Mouse (Mus musculus) cerebellum, adult 2 months (tissue): ENCODE measurements at regions not wholly inside any gene's neighbourhood (a gene's known extent, or its start where the extent isn't known, plus 50 kb on each side); places are given as distances from the start of the nearest gene placed in this dataset.

Source experiments
- DNase-seq, 2 experiments: peaks; one replicate each; pipeline ENCODE4 v3.0.0; 2021
- H3K27ac ChIP-seq: fragments of 200-500 bp; 2 replicates; pipeline ENCODE4 v1.5.1; 2012; ENCODE audit warnings: low read length, control low read depth, inconsistent platforms; ENCODE audit not compliant: insufficient read depth
- H3K27me3 ChIP-seq: fragments of 200-500 bp; 2 replicates; pipeline ENCODE4 v1.6.1; 2012; ENCODE audit warnings: inconsistent platforms, mild to moderate bottlenecking, low read length, moderate library complexity; ENCODE audit not compliant: control insufficient read depth, insufficient read depth
- H3K4me1 ChIP-seq: fragments of 200-500 bp; 2 replicates; pipeline ENCODE4 v1.6.1; 2011; ENCODE audit warnings: low read length; ENCODE audit not compliant: control insufficient read depth, insufficient read depth
- H3K4me3 ChIP-seq: fragments of 200-500 bp; replicated peaks from 2 replicates; pipeline ENCODE3; 2011; ENCODE audit warnings: mild to moderate bottlenecking, low read depth, low read length, control low read depth; ENCODE audit not compliant: insufficient read depth
- CTCF ChIP-seq: fragments of 200-500 bp; IDR thresholded peaks from 2 replicates; pipeline ENCODE4 v1.5.1; 2011; ENCODE audit warnings: low read depth, mild to moderate bottlenecking, control low read depth, low read length, moderate library complexity, borderline replicate concordance; ENCODE audit not compliant: insufficient read depth
- POLR2A ChIP-seq: fragments of 200-500 bp; IDR thresholded peaks from 2 replicates; pipeline ENCODE4 v1.6.1; 2011; ENCODE audit warnings: low read length, control low read depth, borderline replicate concordance; ENCODE audit not compliant: insufficient read depth
- WGBS: fragments of 180-500 bp; shearing (Covaris S2); methylation state at CpG from one replicate; pipeline ENCODE4 v1.1.7; 2018; 5-methylcytosine and 5-hydroxymethylcytosine counted together

GRCm38 (mm10) chrX:140164859-140165258 lies 102.2 kb downstream of the Pih1h3b start:
- WGBS: 91% methylated on average over 2 of the region's 2 CpGs
- H3K4me1 ChIP-seq: no peaks in the 10 kb centered on the region
- DNase-seq: no peak
- H3K27ac ChIP-seq: no peak overlapping the region
- H3K4me3 ChIP-seq: no peak overlapping the region
- no peaks in the 10 kb centered on the region for H3K27me3 ChIP-seq
- TF ChIP-seq POLR2A: no peak
- TF ChIP-seq CTCF: no peak

GRCm38 (mm10) chrX:140165966-140166365 lies 103.3 kb downstream of the Pih1h3b start:
- no peak overlapping the region for H3K27ac ChIP-seq
- no peak overlapping the region for H3K4me3 ChIP-seq
- DNase-seq: no peak
- TF ChIP-seq POLR2A (no peak), CTCF (no peak)
- H3K4me1 ChIP-seq: no peaks in the 10 kb centered on the region
- WGBS: 84% methylated on average over 3 of the region's 3 CpGs
- no peaks in the 10 kb centered on the region for H3K27me3 ChIP-seq

- TF ChIP-seq CTCF: no peak
- no peak for TF ChIP-seq POLR2A
- 11% methylated on average over 4 of the region's 4 CpGs for WGBS
- peak; percentile 7 to 30 for DNase-seq
- no peak overlapping the region for H3K27ac ChIP-seq
- H3K27me3 ChIP-seq: no peaks in the 10 kb centered on the region
- no peaks in the 10 kb centered on the region for H3K4me1 ChIP-seq
- H3K4me3 ChIP-seq: no peak overlapping the region
Observed at GRCm38 (mm10) chrX:140179850-140180249, 117.2 kb downstream of the Pih1h3b start.

GRCm38 (mm10) chrX:140183003-140183402 lies 120.3 kb downstream of the Pih1h3b start:
- 94% methylated on average over 3 of the region's 3 CpGs for WGBS
- no peaks in the 10 kb centered on the region for H3K27me3 ChIP-seq
- TF ChIP-seq POLR2A (no peak), CTCF (no peak)
- no peak for DNase-seq
- H3K4me1 ChIP-seq: no peaks in the 10 kb centered on the region
- H3K4me3 ChIP-seq: no peak overlapping the region
- no peak overlapping the region for H3K27ac ChIP-seq

- no peaks in the 10 kb centered on the region for H3K4me1 ChIP-seq
- TF ChIP-seq CTCF (no peak), POLR2A (no peak)
- no peaks in the 10 kb centered on the region for H3K27me3 ChIP-seq
- no peak for DNase-seq
- H3K4me3 ChIP-seq: no peak overlapping the region
- H3K27ac ChIP-seq: no peak overlapping the region
- 89% methylated on average over 3 of the region's 3 CpGs for WGBS
Observed at GRCm38 (mm10) chrX:140203676-140204075, 138.4 kb upstream of the Frmpd3 start.

GRCm38 (mm10) chrX:140208791-140209190 lies 133.3 kb upstream of the Frmpd3 start:
- WGBS: 84% methylated on average over 3 of the region's 3 CpGs
- Histone ChIP-seq H3K4me3 (no peak overlapping the region), H3K4me1 (no peaks in the 10 kb centered on the region), H3K27me3 (no peaks in the 10 kb centered on the region), H3K27ac (no peak overlapping the region)
- no peak for DNase-seq
- TF ChIP-seq POLR2A: no peak
- TF ChIP-seq CTCF: no peak

GRCm38 (mm10) chrX:140212644-140213361 lies 129.3 kb upstream of the Frmpd3 start:
- 0 out of 2 replicates have a peak, but pooled peaks cover 2% of the 10 kb centered on the region for H3K4me1 ChIP-seq
- H3K27me3 ChIP-seq: no peaks in the 10 kb centered on the region
- TF ChIP-seq CTCF: no peak
- no peak for TF ChIP-seq POLR2A
- H3K27ac ChIP-seq: no peak overlapping the region
- H3K4me3 ChIP-seq: no peak overlapping the region
- 41% methylated on average over 3 of the region's 3 CpGs for WGBS
- no peak for DNase-seq

GRCm38 (mm10) chrX:140214198-140214849 lies 127.7 kb upstream of the Frmpd3 start:
- Histone ChIP-seq H3K27ac (no peak overlapping the region), H3K4me1 (0 out of 2 replicates have a peak, but pooled peaks cover 2% of the 10 kb centered on the region), H3K27me3 (no peaks in the 10 kb centered on the region), H3K4me3 (no peak overlapping the region)
- TF ChIP-seq CTCF (no peak), POLR2A (no peak)
- peak; percentile 24 to 54 for DNase-seq
- 16% methylated on average over 4 of the region's 4 CpGs for WGBS
